Mouse (Mus musculus) lung, postnatal 10 days (tissue): ENCODE measurements around the gene Pecam1.
"Not testable (repeated sequence)": the region's sequence is repeated elsewhere in the genome, so short reads cannot be mapped to it uniquely, and the experiment has no call there.

Source experiments
- DNase-seq: peaks from one replicate; pipeline ENCODE4 v3.0.0; 2021

Pecam1 gene

DNA sequence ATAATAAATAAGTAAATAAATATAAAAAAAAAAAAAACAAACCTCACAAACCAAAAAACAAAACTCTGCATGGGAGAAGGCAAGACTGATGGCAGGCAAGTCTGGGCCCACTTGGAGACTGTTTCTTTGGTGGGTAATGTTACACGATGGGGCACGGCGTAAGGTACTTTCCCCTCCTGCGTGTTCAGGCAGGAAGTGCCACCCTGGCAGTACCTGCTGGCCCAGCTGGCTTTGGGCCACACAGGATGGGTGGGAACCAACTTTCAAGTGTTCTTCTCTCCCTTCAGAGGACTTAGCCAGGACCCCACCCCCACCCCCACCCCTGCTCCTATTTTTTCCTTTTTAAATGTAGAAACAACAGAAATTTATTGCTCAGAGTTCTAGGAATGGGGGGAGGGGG lies 85.1 kb downstream of the Pecam1 start:
- peak; percentile 78 for DNase-seq

DNA sequence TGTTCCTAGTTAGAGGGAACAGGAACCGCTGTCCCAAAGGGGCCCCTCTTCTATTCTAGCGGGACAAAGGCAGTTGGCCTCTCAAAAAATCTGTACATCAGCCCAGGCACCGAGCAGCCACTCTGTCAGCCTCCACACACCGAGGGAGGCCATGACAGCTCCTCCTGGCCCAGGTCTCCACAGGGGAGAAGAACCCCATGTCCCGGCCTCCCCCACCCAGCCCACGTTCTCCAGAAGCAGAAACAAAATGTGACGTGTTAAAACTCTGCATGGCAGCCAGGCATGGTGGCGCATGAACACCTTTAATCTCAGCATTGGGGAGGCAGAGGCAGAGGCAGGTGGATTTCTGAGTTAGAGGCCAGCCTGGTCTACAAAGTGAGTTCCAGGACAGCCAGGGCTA lies 85.7 kb downstream of the Pecam1 start:
- DNase-seq = no peak

DNA sequence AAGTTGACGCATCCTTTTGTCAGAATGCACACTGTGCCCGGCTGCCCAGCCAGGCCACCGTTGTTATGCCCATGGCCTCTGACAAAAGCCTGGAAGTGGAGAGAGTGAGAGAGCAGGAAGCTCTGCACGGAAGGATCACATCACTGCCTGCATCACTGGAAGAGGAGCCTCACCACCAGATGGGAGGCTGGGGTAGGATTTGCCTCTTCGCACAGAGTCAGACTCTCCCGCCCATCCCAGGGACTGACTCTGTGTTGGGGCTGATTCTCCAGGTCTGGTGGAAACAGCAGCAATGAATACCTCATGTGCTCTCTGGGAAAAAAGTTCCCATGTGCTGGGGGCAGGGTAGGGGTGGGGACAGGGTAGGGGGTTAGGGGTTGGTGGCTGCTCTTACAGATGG lies 86.6 kb downstream of the Pecam1 start:
- peak; percentile 59 for DNase-seq

DNA sequence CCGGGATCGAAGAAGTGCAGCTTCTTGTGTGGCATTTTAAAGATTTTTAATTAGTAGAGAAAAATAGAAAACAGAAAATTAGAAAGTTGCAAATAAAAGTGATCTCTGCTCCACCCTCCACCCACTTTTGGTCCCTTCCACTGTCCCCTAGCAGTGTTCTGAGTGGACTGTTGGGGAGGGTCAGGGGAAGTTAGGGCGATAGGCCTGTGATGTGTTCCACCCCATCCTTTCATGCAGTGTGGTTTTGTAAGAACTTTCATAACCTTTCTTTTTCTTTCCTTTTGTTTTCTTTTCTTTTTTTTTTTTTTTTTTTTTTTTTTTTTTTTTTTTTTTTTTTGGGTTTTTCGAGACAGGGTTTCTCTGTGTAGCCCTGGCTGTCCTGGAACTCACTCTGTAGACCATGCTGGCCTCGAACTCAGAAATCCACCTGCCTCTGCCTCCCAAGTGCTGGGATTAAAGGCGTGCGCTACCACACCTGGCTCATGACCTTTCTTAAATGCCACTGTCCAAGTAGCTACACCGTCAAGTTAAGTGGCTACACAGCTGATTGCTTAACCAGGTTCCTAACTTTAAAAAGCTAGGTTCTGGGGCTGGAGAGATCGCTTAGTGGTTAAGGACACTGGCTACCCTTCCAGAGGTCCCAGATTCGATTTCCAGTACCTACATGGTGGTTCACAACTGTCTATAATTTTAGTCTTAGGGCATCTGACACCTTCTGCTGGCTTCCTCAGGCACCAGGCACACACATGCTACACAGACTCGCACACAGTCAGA lies 87.6 kb downstream of the Pecam1 start:
- DNase-seq = no peak

DNA sequence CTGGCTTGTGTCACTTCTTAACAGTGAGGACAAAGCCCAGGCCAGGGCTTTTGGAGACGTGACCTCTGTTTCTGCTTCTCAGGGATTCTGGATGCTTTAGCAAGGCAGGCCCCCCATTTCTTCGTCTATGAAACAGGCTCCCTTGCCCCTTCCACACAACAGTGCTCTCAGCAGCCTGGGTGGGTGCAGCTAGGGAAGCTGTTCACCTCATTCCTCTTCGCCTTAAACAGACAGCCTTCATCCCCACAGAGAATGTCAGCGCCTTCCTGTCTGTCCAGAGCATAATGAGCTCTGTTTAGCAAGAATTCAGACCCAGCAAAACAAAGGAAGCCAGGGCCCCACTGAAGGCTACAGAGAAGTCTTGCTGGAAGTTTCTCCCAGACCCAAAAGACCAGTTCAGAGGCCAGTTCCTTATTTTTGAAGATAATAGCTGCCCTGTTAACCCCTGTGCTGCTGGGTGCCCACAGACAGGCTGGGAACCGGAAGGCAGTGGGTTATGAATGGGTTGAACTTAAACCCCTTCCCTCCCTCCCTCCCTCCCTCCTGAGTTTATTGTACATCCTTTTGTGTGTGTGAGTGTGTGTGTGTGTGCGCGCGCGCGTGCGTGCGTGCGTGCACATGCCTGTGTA lies 89.9 kb downstream of the Pecam1 start:
- peak; percentile 78 for DNase-seq

DNA sequence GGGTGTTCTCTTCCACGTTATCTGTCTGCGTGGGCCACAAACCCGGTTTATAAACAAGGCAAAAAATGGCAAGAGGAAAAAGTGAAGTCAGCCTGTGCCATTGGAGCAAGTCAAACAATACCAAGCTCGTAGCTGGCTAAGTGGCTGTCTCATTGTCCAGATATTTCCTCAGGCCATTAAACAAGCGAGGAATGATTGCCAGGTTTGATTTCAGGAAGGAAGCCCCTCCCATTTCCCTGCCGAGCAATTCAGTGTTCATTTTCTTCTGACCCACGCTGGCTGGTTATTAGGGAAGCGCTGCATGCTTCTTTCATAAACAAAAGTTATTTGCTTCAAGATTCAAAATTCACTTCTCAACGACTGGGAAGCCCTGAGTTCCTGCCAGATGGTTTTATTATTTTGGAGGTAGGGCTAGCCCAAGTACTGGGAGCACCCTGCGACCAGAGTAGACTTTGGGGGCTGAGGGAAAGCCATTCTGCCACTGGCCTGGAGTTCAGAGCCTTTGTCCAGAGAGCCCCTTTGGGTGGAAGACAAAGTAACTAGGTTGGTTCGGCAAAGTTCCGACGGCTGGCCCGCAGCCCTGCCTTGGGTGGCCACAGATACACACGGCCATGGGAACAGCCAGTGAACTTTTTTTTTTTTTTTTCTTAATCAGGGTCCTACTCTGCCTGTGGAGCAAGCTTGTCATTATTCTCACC lies 90.7 kb downstream of the Pecam1 start:
- DNase-seq = peak; percentile 90

DNA sequence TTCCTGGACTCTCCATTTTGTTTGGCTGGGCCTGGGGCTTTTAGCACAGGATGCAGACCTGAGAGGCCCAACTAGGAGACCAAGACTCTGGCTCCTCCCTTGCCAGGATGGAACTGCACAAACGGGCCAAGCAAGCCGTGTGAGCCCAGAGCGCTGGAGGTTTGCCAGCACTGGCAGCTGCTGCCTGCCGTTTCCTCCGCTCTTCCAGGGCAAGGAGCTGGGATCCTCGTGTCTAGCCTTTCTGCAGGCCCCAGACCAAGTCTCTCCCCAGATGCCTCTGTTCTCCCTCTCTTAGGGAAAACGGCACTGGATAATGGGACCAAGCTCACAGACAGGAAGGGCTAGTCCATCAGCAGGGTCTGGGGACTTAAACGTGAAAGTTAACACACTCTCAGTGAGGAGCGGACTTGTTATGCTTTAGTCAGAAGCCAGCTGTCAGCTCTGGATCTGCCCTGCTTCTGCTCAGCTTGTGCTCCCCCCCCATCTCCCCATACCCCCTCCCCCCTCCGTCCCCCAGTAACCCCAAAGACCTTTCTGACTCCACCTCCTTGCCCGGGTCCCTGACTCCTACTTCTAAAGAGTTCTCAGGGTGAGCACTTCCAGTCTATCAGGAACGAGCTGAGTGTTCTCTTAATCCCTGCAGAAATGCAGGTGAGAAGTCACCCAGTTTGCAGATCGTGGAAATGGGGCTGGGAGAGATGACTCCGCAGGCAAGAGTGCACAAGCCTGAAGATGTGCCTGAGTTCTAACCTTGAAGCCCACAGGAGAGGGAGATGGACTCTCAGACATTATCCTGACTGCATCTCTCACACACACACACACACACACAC lies 92.2 kb downstream of the Pecam1 start:
- DNase-seq = peak; percentile 94

DNA sequence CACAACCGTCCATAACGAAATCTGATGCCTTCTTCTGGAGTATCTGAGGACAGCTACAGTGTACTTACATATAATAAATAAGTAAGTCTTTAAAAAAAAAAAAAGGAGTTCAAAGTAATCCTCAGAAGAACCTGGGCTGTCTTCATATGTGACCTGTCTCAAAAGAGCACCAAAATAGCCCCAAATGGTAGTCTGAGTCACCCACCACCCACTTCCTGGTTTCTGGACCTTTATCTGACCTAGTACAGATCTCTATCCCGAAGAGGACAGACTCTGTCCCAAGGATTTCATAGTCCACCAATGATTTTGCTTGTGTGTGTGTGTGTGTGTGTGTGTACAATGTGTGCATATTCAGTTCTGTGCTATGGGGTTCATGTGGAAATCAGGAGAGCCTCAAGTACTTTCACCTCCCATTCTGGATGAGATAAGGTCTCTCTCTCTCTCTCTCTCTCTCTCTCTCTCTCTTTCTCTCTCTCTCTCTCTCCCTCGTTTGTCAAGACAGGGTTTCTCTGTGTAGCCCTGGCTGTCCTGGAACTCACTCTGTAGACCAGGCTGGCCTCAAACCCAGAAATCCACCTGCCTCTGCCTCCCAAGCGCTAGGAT lies 93.4 kb downstream of the Pecam1 start:
- not testable (repeated sequence) for DNase-seq

DNA sequence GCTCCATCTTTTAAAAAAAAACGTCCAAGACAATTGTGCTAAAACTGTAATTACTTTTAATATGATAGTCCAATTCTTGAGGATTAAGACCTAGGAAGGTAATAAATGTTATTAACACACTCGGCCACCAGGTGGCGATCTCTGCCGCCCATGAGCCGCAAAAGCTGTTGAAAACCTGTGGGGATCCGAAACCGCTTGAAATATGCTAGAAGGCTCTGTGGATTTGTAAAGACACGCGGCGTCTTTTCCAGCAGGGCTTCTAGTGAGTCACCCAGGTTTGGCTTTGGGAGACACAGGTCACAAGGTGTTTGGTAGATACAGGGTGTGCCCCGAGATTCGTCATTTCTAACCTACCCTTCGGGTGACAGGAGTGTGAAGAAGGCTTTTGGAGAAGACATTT lies 102.1 kb downstream of the Pecam1 start:
- DNase-seq = peak; percentile 85

DNA sequence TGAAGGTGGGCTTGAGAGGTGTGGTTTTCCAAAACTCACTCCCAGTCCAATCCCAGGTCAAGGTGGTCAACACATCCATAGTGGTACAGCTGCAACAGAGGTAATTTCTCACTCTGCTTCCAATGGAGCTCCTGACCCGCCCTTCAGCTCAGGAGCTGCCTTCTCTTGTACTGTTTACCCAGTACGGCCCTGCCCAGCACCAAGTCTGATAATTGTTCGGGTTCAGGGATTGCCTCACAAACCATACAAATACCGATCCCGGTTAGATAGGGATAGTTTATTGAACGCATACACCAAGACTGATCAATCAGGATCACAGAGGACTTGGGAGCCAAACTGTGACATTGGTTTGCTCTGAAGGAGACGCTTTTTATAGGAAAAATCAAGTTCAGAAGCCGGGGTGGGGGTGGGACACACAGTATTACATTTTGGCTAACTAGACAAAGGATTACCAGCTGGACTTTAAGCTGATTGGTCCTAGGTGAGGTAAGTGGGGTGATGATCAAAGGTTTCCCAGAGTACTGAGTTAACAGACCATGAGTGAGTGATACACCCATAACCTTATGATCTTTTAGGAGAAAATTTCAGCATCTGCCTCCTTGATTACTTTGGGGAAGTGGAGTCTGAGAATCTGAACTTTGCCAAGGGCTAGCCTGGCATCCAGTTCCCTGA lies 107.3 kb downstream of the Pecam1 start:
- DNase-seq = no peak

DNA sequence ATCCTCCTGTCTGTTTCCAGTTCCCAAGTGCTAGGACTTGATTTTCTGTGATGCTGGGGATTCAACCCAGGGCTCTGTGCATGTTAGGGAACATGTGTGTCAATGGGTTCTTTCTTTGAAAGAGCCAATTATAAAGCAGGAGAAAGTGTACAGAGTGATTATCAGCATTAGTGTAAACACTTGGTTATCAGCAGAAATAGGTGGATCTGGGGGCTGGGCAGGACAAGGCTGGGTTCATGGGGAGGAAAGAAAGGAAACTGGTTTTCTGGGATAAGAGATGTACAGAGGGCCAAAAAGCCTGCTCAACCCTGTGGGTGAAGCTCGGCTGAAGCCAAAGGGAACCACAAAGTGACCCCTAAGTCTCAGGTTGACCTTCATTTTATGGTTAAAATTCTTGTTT lies 108.8 kb downstream of the Pecam1 start:
- no peak for DNase-seq

DNA sequence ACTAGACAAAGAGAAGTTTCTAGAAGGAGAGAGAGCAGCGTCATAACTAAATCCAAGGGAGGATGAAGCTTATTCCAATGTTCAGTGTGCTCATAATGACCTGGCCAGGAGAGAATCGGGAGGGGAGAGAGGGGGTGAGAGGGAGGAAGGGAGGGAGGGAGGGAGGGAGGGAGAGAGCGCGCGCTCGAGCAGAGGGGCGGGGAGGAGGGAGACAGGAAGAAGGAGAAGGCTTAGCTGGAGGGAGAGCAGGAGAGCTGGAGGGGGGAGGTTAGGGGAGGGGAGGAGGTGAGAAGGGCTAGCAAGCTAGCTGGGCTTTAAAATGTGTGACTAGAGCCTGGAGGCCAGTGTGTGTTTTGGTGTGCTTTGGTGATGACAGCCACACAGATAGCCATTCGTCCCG lies 110.4 kb downstream of the Pecam1 start:
- peak; percentile 44 for DNase-seq

DNA sequence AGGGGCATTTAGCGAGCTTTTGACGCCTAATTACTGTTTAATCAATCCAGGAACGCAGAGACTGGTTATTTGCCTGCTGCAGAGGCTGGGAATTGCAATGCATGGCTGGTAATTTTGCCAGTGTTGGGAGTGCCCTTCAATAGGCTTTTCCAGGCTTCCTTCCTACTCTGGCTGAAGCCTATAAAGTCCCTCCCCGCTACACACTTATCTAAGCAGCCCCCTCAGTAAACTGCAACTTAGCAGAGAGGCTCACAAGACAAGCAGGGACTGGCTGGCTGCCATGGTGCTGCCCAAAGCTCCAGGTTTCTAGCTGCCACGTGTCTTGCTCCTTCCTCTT lies 111.1 kb downstream of the Pecam1 start:
- DNase-seq = peak; percentile 40

DNA sequence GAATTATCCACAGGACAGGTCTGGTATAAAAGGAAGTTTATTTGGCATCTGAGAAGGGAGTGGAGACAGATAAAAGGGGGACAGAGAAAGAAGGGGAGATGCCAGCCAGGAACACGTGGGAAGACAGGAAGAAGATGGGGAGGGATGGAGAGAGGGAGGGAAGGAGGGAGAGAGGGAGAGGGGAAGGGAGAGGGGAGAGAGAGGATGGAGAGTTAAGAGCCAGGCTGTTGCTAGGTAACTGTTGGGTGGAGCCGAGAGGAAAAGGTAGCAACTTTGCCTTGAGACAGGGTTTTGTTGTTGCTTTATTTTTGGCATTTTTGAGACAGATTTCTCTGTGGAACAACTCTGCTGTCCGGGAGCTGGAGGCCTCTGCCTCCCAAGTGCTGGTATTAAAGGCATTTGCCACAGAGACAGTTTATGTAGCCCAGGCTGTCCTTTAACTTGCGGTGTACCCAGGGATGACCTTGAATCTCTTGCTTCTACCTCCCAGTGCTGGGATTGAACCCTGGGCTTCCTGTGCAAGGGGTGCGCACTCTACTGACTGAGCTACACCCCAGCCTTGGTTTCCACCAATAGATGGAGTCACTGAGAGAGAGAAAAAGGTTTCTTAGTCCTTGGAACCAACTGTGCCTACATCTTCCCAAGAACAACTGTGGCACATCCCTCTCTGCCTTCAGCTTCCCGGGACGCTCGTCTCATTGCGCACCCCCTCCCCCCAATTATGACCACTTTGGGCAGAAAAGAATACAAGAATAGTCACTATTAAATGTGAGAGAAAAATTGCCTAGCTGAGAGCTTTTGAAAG lies 111.7 kb downstream of the Pecam1 start:
- no peak for DNase-seq

DNA sequence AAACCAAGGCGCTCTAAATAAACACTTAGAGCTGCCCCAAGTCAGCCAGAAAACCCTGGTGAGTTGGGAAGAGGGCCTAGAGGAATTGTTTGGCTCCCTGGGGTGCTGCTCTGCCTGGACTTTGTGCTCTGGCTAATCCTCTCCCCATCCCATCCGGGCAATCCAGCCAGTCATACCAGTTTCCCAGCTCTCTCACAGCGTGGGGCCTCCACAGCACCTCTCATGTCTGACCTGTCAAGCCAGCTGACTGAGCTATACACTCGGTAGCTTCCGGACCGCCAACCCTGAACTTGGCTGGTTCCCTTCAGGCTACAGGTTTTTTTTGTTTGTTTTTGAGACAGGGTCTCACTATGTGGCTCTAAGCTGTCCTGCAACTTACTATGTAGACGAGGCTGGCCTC lies 112.7 kb downstream of the Pecam1 start:
- peak; percentile 19 for DNase-seq

DNA sequence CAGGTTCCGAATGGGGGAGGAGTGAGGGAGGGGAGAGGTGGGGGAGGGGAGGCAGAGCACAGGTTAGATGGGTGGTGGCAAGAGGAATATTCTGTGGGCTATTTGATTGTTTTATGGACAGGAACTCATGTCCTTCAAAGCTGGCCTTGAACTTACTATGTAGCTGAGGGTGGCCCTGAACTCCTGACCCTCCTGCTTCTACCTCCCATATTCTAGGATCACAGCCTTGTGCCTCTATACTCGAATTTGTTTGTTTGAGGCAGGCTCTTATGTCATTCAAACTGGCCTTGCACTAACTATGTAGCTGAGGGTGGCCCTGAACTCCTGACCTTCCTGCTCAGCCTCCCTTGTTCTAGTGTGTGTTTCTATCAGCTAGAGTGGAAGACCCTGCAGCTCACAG lies 114.5 kb downstream of the Pecam1 start:
- DNase-seq = no peak

DNA sequence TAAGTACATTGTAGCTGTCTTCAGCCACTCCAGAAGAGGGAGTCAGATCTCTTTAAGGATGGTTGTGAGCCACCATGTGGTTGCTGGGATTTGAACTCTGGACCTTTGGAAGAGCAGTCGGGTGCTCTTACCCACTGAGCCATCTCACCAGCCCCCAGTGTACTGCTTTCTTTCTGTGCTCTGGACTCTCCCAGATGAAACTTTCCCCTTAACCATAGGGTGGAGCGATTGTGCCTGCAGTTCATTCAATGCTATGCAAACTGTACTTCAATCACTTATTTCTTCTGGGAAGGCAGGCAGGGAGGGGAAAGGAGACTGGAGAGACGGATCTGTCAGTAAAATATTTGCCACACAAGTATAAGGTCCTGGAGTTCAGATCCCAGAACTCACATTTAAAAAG lies 116.3 kb downstream of the Pecam1 start:
- DNase-seq = not testable (repeated sequence)

DNA sequence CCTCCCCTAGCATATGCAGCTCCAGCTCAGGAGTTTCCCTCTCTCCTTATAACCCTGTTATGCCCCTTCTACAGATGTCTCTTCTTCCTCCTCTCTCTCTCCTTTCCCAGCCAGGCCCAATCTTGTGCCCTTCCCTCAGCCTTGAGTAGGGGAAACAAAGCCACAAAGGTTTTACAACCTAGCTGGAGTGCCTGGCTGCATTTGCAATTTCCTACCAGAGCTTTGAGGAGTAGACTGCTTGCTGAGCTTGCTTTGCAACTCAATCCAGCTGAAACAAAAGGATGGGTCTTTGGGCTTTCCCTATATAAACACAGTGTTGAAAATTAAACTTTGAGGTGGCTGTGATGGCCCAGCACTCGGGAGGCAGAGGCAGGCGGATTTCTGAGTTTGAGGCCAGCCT lies 117.0 kb downstream of the Pecam1 start:
- no peak for DNase-seq

DNA sequence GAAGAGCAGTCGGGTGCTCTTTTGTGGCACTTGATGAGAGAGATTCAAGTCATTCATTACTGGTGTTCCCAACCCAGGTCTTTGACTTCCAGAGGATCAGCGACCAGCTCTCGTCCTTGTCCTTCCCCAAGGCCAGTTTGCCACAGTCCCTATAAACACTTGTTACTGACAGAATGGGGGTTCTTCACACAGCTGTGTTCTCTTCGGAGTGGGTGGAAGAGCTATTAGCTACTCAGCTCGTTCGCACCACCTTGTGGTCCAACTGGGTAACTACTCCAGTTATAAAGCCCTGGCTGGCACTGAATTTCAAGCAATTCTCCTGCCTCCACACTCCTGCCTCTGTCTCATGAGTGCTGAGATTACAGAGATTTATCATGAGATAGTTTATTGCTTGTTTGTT lies 122.7 kb downstream of the Pecam1 start:
- peak; percentile 82 for DNase-seq

DNA sequence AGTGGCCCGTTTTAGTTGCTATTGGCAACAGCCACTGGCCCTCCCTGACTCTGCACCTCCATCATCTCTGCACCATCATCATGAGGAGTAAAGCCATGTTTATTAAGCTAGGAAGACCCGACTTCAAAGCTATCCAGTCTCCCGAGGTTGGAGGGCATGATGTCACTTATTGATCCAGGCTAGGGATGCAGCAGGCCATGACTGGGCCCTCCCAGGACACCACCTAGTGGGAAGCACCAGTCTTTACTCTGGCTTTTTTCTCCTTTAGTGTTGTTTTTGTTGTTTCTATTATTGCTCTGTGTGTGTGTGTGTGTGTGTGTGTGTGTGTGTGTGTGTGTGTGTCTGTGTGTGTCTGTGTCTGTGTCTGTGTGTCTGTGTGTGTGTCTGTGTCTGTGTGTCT lies 124.9 kb downstream of the Pecam1 start:
- DNase-seq = no peak

DNA sequence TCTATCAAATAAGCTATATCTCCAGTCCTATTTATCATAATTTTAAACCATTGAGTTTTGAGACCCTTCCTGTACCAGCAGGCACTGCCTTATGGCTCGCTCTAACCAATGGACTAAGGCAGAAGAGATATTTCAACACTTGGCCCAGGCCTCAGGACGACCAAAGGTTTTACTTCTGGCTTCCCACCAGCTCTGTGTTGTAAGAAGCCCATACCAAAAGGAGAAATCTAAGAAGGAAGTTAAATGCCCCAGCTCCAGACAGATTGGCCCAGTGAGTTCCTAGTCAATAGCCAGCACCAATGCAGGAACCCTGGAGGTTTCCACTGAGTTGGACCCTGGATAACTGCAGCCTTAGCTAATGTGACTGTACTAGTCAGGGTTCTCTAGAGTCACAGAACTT lies 126.8 kb downstream of the Pecam1 start:
- DNase-seq = peak; percentile 25
